Comparison of ENCODE assay signal across 18 mouse cellular contexts in genomic region chr5:75878361-75878760, GRCm38 (mm10).
DNase-seq lines count a peak whose midpoint lies in the region; ATAC-seq lines count a peak whose summit lies in the region.
"Had no signal": no experiment of that assay in that cellular context is flagged by ENCODE, and none has a peak within 500 bp of the region (broad histone marks: within the 10 kb centered on the region; RNA-seq: fewer than 3 reads in every experiment).

No protein-coding gene starts in this region.

- WGBS in forebrain, embryonic 16.5 days = 75% methylated on average over 8 of the region's 8 CpGs

- H3K36me3 ChIP-seq in forebrain, embryonic 16.5 days (ENCODE audit: control insufficient read depth, insufficient read depth) = no peaks in the 10 kb centered on the region
- H3K36me3 ChIP-seq: forebrain, embryonic 12.5 days; heart, embryonic 13.5 days; hindbrain, embryonic 12.5 days; intestine, embryonic 15.5 days; stomach, embryonic 15.5 days had no signal

- peak; percentile 77 for DNase-seq in adrenal gland, adult 2 months
- no peak for DNase-seq in adrenal gland, adult 18-20 months (ENCODE audit: low spot score in 2 of 2)
- peak; percentile 23 to 33 for DNase-seq in kidney, adult 8-10 months
- DNase-seq in kidney, adult 18-20 months = no peak
- peak; percentile 48 for DNase-seq in Muller cell, postnatal 12 days (ENCODE audit: inconsistent ontology term)
- peak; percentile 42 for DNase-seq in kidney, adult 9 months
- DNase-seq in layer of hippocampus, adult 11-12 months (ENCODE audit: low spot score) = no peak
- DNase-seq: cerebellum, postnatal 25 days; gastrocnemius, postnatal 14 days; liver; liver, postnatal 0 days had no signal

- H3K9me3 ChIP-seq in forebrain, embryonic 16.5 days (ENCODE audit: control insufficient read depth, low read length) = no peaks in the 10 kb centered on the region
- H3K9me3 ChIP-seq: heart, embryonic 13.5 days; intestine, embryonic 15.5 days; stomach, embryonic 15.5 days had no signal

- H3K27me3 ChIP-seq in forebrain, embryonic 16.5 days (replicated peaks; ENCODE audit: control insufficient read depth, insufficient read depth, low read length) = no peaks in the 10 kb centered on the region
- H3K27me3 ChIP-seq: forebrain, embryonic 12.5 days; heart, embryonic 13.5 days; hindbrain, embryonic 12.5 days; intestine, embryonic 15.5 days; megakaryocyte, embryonic 14.5 days; stomach, embryonic 15.5 days had no signal

- no peak overlapping the region for H3K4me2 ChIP-seq in forebrain, embryonic 16.5 days (ENCODE audit: low read length)
- H3K4me2 ChIP-seq: forebrain, embryonic 12.5 days; heart, embryonic 13.5 days; hindbrain, embryonic 12.5 days; intestine, embryonic 15.5 days; stomach, embryonic 15.5 days had no signal

- H3K4me1 ChIP-seq in forebrain, embryonic 16.5 days (replicated peaks; ENCODE audit: control insufficient read depth, insufficient read depth, low read length) = no peaks in the 10 kb centered on the region
- H3K4me1 ChIP-seq: forebrain, embryonic 12.5 days; hindbrain, embryonic 12.5 days; intestine, embryonic 15.5 days; stomach, embryonic 15.5 days had no signal

- no peak overlapping the region for H3K27ac ChIP-seq in forebrain, embryonic 16.5 days (ENCODE audit: low read length)
- H3K27ac ChIP-seq: forebrain, embryonic 12.5 days; heart, embryonic 13.5 days; hindbrain, embryonic 12.5 days; intestine, embryonic 15.5 days; stomach, embryonic 15.5 days had no signal

- H3K9ac ChIP-seq in forebrain, embryonic 16.5 days (replicated peaks; ENCODE audit: low read depth, low read length) = no peak overlapping the region
- H3K9ac ChIP-seq: forebrain, embryonic 12.5 days; heart, embryonic 13.5 days; hindbrain, embryonic 12.5 days; intestine, embryonic 15.5 days; liver, postnatal 0 days; stomach, embryonic 15.5 days had no signal

- H3K4me3 ChIP-seq in forebrain, embryonic 16.5 days (replicated peaks; ENCODE audit: low read length) = no peak overlapping the region
- H3K4me3 ChIP-seq: forebrain, embryonic 12.5 days; heart, embryonic 13.5 days; hindbrain, embryonic 12.5 days; intestine, embryonic 15.5 days; stomach, embryonic 15.5 days had no signal

- no peak for ATAC-seq in forebrain, embryonic 16.5 days
- ATAC-seq: intestine, embryonic 15.5 days; liver, postnatal 0 days had no signal

Comparison
In these comparisons a context has a peak if more than half of its experiments do, and no peak if none do; other contexts are left out.
1. DNase-seq: peak in adrenal gland, adult 2 months (single experiment), kidney, adult 8-10 months (2 of 2), Muller cell, postnatal 12 days (single experiment) and kidney, adult 9 months (single experiment); none in adrenal gland, adult 18-20 months (0 of 2), kidney, adult 18-20 months (single experiment) and layer of hippocampus, adult 11-12 months (single experiment).